Mouse (Mus musculus) yolk sac, embryonic 10.5 days (tissue): ENCODE measurements around the gene Dstn.

Experiments used
- DNase-seq: peaks from one replicate; pipeline ENCODE4 v3.0.0-alpha.2; 2017; ENCODE audit warnings: low spot score

Gene Dstn

GRCm38 (mm10) chr2:143915600-143916135, 548 bp downstream of the Dstn start:
- no peak for DNase-seq

GRCm38 (mm10) chr2:143916229-143916628, 1.1 kb downstream of the Dstn start:
- DNase-seq, result peak; percentile 50

- no peak for DNase-seq
Measured at GRCm38 (mm10) chr2:143917622-143918021, 2.5 kb downstream of the Dstn start.

- DNase-seq, result no peak
Measured at GRCm38 (mm10) chr2:143918831-143919502, 3.8 kb downstream of the Dstn start.

GRCm38 (mm10) chr2:143924085-143924484, 9.0 kb downstream of the Dstn start:
- no peak for DNase-seq

- no peak for DNase-seq
Measured at GRCm38 (mm10) chr2:143925826-143926225, 10.7 kb downstream of the Dstn start.

- no peak for DNase-seq
Measured at GRCm38 (mm10) chr2:143929607-143930311, 14.6 kb downstream of the Dstn start.

- DNase-seq, result no peak
Measured at GRCm38 (mm10) chr2:143932340-143932873, 17.3 kb downstream of the Dstn start.

- DNase-seq, result no peak
Measured at GRCm38 (mm10) chr2:143933516-143933915, 18.4 kb downstream of the Dstn start.

- DNase-seq, result no peak
Measured at GRCm38 (mm10) chr2:143934439-143934838, 19.3 kb downstream of the Dstn start.

- no peak for DNase-seq
Measured at GRCm38 (mm10) chr2:143937861-143938260, 22.7 kb downstream of the Dstn start.

- DNase-seq, result peak; percentile 52
Measured at GRCm38 (mm10) chr2:143940406-143940805, 25.3 kb downstream of the Dstn start.

- no peak for DNase-seq
Measured at GRCm38 (mm10) chr2:143944796-143945195, 29.7 kb downstream of the Dstn start.

GRCm38 (mm10) chr2:143945466-143946075, 30.5 kb downstream of the Dstn start:
- DNase-seq, result peak; percentile 57

- no peak for DNase-seq
Measured at GRCm38 (mm10) chr2:143946399-143946798, 31.3 kb downstream of the Dstn start.

- no peak for DNase-seq
Measured at GRCm38 (mm10) chr2:143947981-143948380, 32.9 kb downstream of the Dstn start.

- DNase-seq, result no peak
Measured at GRCm38 (mm10) chr2:143948416-143948815, 33.3 kb downstream of the Dstn start.

GRCm38 (mm10) chr2:143949217-143949616, 34.1 kb downstream of the Dstn start:
- no peak for DNase-seq

GRCm38 (mm10) chr2:143950290-143951027, 35.3 kb downstream of the Dstn start:
- no peak for DNase-seq

- no peak for DNase-seq
Measured at GRCm38 (mm10) chr2:143951028-143951420, 35.9 kb downstream of the Dstn start.

- DNase-seq, result no peak
Measured at GRCm38 (mm10) chr2:143951546-143952315, 36.6 kb downstream of the Dstn start.
